Mouse (Mus musculus) midbrain, embryonic 14.5 days (tissue): ENCODE data around the gene Capn9. TPM values are rescaled to one million over a fixed set of nuclear protein-coding genes. Genes with fewer than 3 reads are reported as not detected.

Experiments used
- ATAC-seq: fragments of 200-750 bp; cut with Nextera tagmentation; 2 replicates; pipeline ENCODE4 v1.8.0; 2017; ENCODE audit warnings: moderate number of reproducible peaks, moderate library complexity; ENCODE audit not compliant: low FRiP score, low TSS enrichment
- DNase-seq: peaks from one replicate; pipeline ENCODE4 v3.0.0-alpha.2; 2015
- H3K27ac ChIP-seq: fragments of 300-500 bp; sonication (generic); replicated peaks from 2 replicates; pipeline ENCODE4 v1.5.1; 2014; ENCODE audit warnings: mild to moderate bottlenecking, low read depth, low read length, moderate library complexity
- H3K27me3 ChIP-seq: fragments of 300-500 bp; sonication (generic); 2 replicates; pipeline ENCODE4 v1.6.1; 2014; ENCODE audit warnings: low read length, control low read depth, mixed read lengths; ENCODE audit not compliant: control insufficient read depth, insufficient read depth
- H3K36me3 ChIP-seq: fragments of 300-500 bp; sonication (generic); 2 replicates; pipeline ENCODE4 v1.6.1; 2014; ENCODE audit warnings: low read length, control low read depth; ENCODE audit not compliant: control insufficient read depth, insufficient read depth
- H3K4me1 ChIP-seq: fragments of 300-500 bp; sonication (generic); 2 replicates; pipeline ENCODE4 v1.6.1; 2014; ENCODE audit warnings: mild to moderate bottlenecking, antibody characterized with exemption, low read length, control low read depth; ENCODE audit not compliant: control insufficient read depth, insufficient read depth
- H3K4me2 ChIP-seq: fragments of 300-500 bp; sonication (generic); 2 replicates; pipeline ENCODE4 v1.6.1; 2014; ENCODE audit warnings: mild to moderate bottlenecking, low read length, moderate library complexity
- H3K4me3 ChIP-seq: fragments of 300-500 bp; sonication (generic); replicated peaks from 2 replicates; pipeline ENCODE4 v1.5.1; 2014; ENCODE audit warnings: low read depth, low read length
- H3K9ac ChIP-seq: fragments of 300-500 bp; sonication (generic); replicated peaks from 2 replicates; pipeline ENCODE4 v1.6.1; 2014; ENCODE audit warnings: mild to moderate bottlenecking, low read length, moderate library complexity
- H3K9me3 ChIP-seq: fragments of 300-500 bp; sonication (generic); 2 replicates; pipeline ENCODE4 v1.6.1; 2016; ENCODE audit warnings: low read length, control low read depth, mixed read lengths; ENCODE audit not compliant: control insufficient read depth
- WGBS: fragments of 180-500 bp; shearing (Covaris S2); extraction: QIAGEN DNeasy Blood & Tissue Kit; methylation state at CpG from one replicate; pipeline ENCODE4 v1.1.7; 2014; 5-methylcytosine and 5-hydroxymethylcytosine counted together
- polyA plus RNA-seq: library from polyadenylated mRNA; unstranded; fragments of >200 nt; fragmentation: Nextera tagmentation; extraction: Ambion mirVana; gene quantifications from 2 replicates; pipeline ENCODE4 v1.2.1, GENCODE M21; 2014

Gene Capn9
- polyA plus RNA-seq, 1 experiment from 2014 or later: 0.09 TPM

DNA sequence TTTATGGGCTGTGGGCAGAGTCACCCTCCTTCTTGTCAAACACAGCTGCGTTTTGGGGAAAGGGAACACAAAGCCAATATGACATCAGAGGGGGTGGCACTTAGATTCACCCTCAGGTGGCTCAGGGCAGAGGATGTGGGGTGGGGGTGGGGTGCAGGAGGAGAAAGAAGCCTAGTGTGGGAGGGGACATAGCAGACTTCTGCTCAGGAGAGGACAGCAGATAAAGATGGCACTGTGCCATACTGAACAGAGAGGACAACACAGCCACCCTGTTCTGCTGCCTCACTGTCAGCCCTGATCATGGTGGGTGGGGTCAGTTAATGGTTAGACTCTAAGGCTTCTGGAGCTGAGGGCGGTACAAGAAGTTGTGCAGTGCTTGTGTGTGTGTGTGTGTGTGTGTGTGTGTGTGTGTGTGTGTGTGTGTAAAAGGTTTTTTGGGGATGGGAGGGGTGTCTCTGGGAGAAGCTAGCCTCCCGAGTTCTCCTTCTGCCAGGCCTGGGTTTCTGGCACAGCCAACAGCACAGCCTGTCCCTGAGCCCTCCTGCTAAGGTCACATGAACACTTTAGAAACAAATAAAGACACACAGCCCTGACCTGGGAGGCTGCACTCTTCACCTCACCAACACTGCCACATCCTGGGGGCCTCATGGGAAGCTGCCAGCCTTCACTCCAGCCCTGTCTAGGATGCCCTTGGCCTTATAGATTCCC, 10.0 kb downstream of the Capn9 start:
- Histone ChIP-seq H3K27ac (no peak overlapping the region), H3K4me1 (no peaks in the 10 kb centered on the region), H3K9me3 (no peaks in the 10 kb centered on the region), H3K4me2 (no peak overlapping the region), H3K4me3 (no peak overlapping the region), H3K36me3 (no peaks in the 10 kb centered on the region), H3K9ac (no peak overlapping the region), H3K27me3 (no peaks in the 10 kb centered on the region)
- DNase-seq (no peak), ATAC-seq (no peak)
- WGBS: 52% methylated on average over 3 of the region's 3 CpGs

GRCm38 (mm10) chr8:124586556-124586955, 10.6 kb downstream of the Capn9 start:
- DNase-seq (no peak), ATAC-seq (no peak)
- no peaks in the 10 kb centered on the region for H3K27me3 ChIP-seq
- H3K9ac ChIP-seq: no peak overlapping the region
- no peaks in the 10 kb centered on the region for H3K36me3 ChIP-seq
- no peaks in the 10 kb centered on the region for H3K4me1 ChIP-seq
- no peak overlapping the region for H3K4me2 ChIP-seq
- H3K4me3 ChIP-seq: no peak overlapping the region
- 83% methylated on average over 2 of the region's 2 CpGs for WGBS
- no peak overlapping the region for H3K27ac ChIP-seq
- H3K9me3 ChIP-seq: no peaks in the 10 kb centered on the region

- Histone ChIP-seq H3K4me1 (no peaks in the 10 kb centered on the region), H3K9ac (no peak overlapping the region), H3K36me3 (no peaks in the 10 kb centered on the region), H3K4me2 (no peak overlapping the region), H3K9me3 (no peaks in the 10 kb centered on the region), H3K27ac (no peak overlapping the region), H3K4me3 (no peak overlapping the region), H3K27me3 (no peaks in the 10 kb centered on the region)
- DNase-seq (no peak), ATAC-seq (no peak)
- 79% methylated on average over 4 of the region's 4 CpGs for WGBS
Observed at GRCm38 (mm10) chr8:124589393-124589792, 13.5 kb downstream of the Capn9 start.

- H3K9ac ChIP-seq: no peak overlapping the region
- H3K36me3 ChIP-seq: no peaks in the 10 kb centered on the region
- H3K4me2 ChIP-seq: no peak overlapping the region
- no peaks in the 10 kb centered on the region for H3K9me3 ChIP-seq
- H3K27ac ChIP-seq: no peak overlapping the region
- no peaks in the 10 kb centered on the region for H3K27me3 ChIP-seq
- no peak overlapping the region for H3K4me3 ChIP-seq
- ATAC-seq (no peak), DNase-seq (no peak)
- WGBS: 74% methylated on average over 5 of the region's 5 CpGs
- H3K4me1 ChIP-seq: no peaks in the 10 kb centered on the region
Observed at GRCm38 (mm10) chr8:124604066-124604465, 28.2 kb downstream of the Capn9 start.

- H3K4me3 ChIP-seq: no peak overlapping the region
- no peaks in the 10 kb centered on the region for H3K4me1 ChIP-seq
- WGBS: 76% methylated on average over 13 of the region's 13 CpGs
- H3K9me3 ChIP-seq: no peaks in the 10 kb centered on the region
- no peak overlapping the region for H3K9ac ChIP-seq
- DNase-seq (peak; percentile 43), ATAC-seq (no peak)
- H3K27ac ChIP-seq: no peak overlapping the region
- no peak overlapping the region for H3K4me2 ChIP-seq
- H3K27me3 ChIP-seq: no peaks in the 10 kb centered on the region
- H3K36me3 ChIP-seq: no peaks in the 10 kb centered on the region
Observed at GRCm38 (mm10) chr8:124608239-124608971, 32.5 kb downstream of the Capn9 start.

DNA sequence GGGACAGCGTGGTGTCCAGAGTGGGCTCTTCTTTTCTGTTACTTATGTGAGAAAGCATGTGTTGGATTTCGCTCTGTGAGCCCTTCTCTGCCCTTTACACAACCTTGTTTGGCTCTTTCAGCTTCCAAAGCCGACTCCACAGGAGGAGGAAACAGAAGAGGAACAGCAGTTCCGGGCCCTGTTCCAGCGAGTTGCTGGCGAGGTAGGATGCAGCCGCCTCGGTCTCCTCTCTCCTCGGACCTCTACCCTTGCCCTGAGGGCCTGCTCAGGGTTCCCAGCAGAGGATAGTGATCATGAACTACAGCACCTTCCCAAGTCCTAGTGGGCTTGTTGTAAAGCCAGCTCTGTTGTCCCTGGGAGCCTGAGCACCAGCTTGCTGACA, 33.1 kb downstream of the Capn9 start:
- 81% methylated on average over 9 of the region's 9 CpGs for WGBS
- Histone ChIP-seq H3K9me3 (no peaks in the 10 kb centered on the region), H3K4me1 (no peaks in the 10 kb centered on the region), H3K4me3 (no peak overlapping the region), H3K36me3 (no peaks in the 10 kb centered on the region), H3K27ac (no peak overlapping the region), H3K9ac (no peak overlapping the region), H3K4me2 (no peak overlapping the region), H3K27me3 (no peaks in the 10 kb centered on the region)
- ATAC-seq (no peak), DNase-seq (no peak)

DNA sequence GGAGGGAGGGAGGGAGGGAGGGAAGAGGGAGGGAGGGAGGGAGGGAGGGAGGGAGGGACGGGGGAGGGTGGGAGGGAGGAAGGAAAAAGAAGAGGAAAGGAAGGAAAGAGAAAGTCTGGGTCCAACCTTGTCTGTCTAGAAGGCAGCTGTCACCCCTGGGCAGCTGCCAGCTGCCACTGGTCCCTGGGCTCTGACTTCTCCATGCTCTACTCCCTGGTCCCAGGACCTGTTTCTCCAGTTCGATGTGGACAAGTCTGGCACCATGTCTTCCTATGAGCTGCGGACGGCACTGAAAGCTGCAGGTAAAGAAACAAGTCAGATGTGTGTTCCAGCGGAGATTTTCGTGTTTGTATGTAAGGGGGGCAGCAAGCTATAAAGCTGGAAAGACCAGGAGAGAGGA, 38.4 kb downstream of the Capn9 start:
- no peaks in the 10 kb centered on the region for H3K4me1 ChIP-seq
- no peaks in the 10 kb centered on the region for H3K36me3 ChIP-seq
- H3K4me3 ChIP-seq: no peak overlapping the region
- no peak for DNase-seq
- H3K27me3 ChIP-seq: no peaks in the 10 kb centered on the region
- no peaks in the 10 kb centered on the region for H3K9me3 ChIP-seq
- H3K9ac ChIP-seq: no peak overlapping the region
- WGBS: 86% methylated on average over 5 of the region's 6 CpGs
- no peak overlapping the region for H3K4me2 ChIP-seq
- ATAC-seq: no peak
- H3K27ac ChIP-seq: no peak overlapping the region

- no peaks in the 10 kb centered on the region for H3K9me3 ChIP-seq
- H3K9ac ChIP-seq: peak overlapping the region; percentile 52
- no peaks in the 10 kb centered on the region for H3K36me3 ChIP-seq
- 11% methylated on average over 17 of the region's 17 CpGs for WGBS
- peak overlapping the region; percentile 22 for H3K27ac ChIP-seq
- H3K4me2 ChIP-seq: peak overlapping the region; percentile 59
- peak; percentile 79; the same call in 1 of the 2 replicates for ATAC-seq
- peak; percentile 90 for DNase-seq
- H3K27me3 ChIP-seq: no peaks in the 10 kb centered on the region
- H3K4me1 ChIP-seq: no peaks in the 10 kb centered on the region
- H3K4me3 ChIP-seq: peak overlapping the region; percentile 30
Observed at GRCm38 (mm10) chr8:124617266-124617869, 41.5 kb downstream of the Capn9 start.
